ENCODE assay signal across 8 mouse cellular contexts in the genomic region with DNA sequence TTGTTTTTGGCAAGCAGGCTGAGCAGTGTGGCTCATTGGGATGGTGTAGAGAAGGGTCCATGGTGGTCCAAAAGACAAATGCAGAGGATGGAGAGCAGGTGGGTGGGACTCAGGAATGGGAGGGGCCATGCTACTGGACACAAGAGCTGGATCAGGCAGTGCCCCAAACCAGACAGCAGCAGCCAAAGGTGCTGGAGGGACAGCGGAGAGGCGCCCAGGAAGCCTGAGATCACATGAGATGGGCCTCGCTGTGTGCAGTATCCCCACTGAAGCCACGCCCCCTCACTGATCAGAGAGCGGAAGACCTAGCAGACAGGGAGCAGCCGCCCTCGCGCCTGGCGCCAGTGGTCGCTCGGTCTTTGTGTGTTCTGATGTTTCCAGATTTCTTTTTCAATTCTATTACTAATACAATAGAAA. TPM values are rescaled to one million over a fixed set of nuclear protein-coding genes. Genes with fewer than 3 reads are reported as not detected.
DNase-seq lines count a peak whose midpoint lies in the region; ATAC-seq lines count a peak whose summit lies in the region.

No protein-coding gene starts in this region.

- peak overlapping the region; percentile 72 for H3K27ac ChIP-seq in forebrain, embryonic 10.5 days
- H3K27ac ChIP-seq in hindbrain, embryonic 12.5 days: 0 out of 2 replicates have a peak overlapping the region, but pooled peaks have one; percentile 5
- no peak overlapping the region for H3K27ac ChIP-seq in limb, embryonic 15.5 days
- peak overlapping the region; percentile 38 for H3K27ac ChIP-seq in midbrain, embryonic 14.5 days (replicated peaks; ENCODE audit: low read depth, low read length)

- peaks cover 82% of the 10 kb centered on the region for H3K36me3 ChIP-seq in forebrain, embryonic 10.5 days (replicated peaks)
- peaks cover 54% of the 10 kb centered on the region for H3K36me3 ChIP-seq in hindbrain, embryonic 12.5 days
- H3K36me3 ChIP-seq in limb, embryonic 15.5 days: no peaks in the 10 kb centered on the region
- H3K36me3 ChIP-seq in midbrain, embryonic 14.5 days (ENCODE audit: control insufficient read depth, insufficient read depth, low read length): peaks cover 37% of the 10 kb centered on the region

- H3K4me3 ChIP-seq in forebrain, embryonic 10.5 days: peak overlapping the region; percentile 42
- peak overlapping the region; percentile 21 for H3K4me3 ChIP-seq in hindbrain, embryonic 12.5 days
- H3K4me3 ChIP-seq in limb, embryonic 15.5 days: peak overlapping the region; percentile 31
- H3K4me3 ChIP-seq in midbrain, embryonic 14.5 days (replicated peaks; ENCODE audit: low read depth, low read length): 0 out of 2 replicates have a peak overlapping the region, but pooled peaks have one; percentile 5

- peak; percentile 72 for DNase-seq in urinary bladder, postnatal 14 days (ENCODE audit: low spot score)
- DNase-seq in urinary bladder, adult 2 months (ENCODE audit: low spot score): no peak
- no peak for DNase-seq in forebrain, embryonic 10.5 days (ENCODE audit: extremely low spot score, low spot score)
- peak; percentile 73 for DNase-seq in midbrain, embryonic 14.5 days
- peak; percentile 67 for DNase-seq in testis, postnatal 14 days (ENCODE audit: low spot score)
- no peak for DNase-seq in left cerebral cortex, adult 18-20 months (ENCODE audit: low spot score in 2 of 2)

- peaks cover 11% of the 10 kb centered on the region for H3K9me3 ChIP-seq in forebrain, embryonic 10.5 days
- 0 out of 2 replicates have a peak, but pooled peaks cover 4% of the 10 kb centered on the region for H3K9me3 ChIP-seq in hindbrain, embryonic 12.5 days (replicated peaks)
- no peaks in the 10 kb centered on the region for H3K9me3 ChIP-seq in limb, embryonic 15.5 days
- no peaks in the 10 kb centered on the region for H3K9me3 ChIP-seq in midbrain, embryonic 14.5 days (ENCODE audit: control insufficient read depth, low read length)

- peak overlapping the region; percentile 42 for H3K4me2 ChIP-seq in hindbrain, embryonic 12.5 days (replicated peaks)
- peak overlapping the region; percentile 55 for H3K4me2 ChIP-seq in limb, embryonic 15.5 days
- peak overlapping the region; percentile 47 for H3K4me2 ChIP-seq in midbrain, embryonic 14.5 days (ENCODE audit: low read length)

- H3K9ac ChIP-seq in hindbrain, embryonic 12.5 days: no peak overlapping the region
- H3K9ac ChIP-seq in limb, embryonic 15.5 days: no peak overlapping the region; the same call in 1 of the 2 replicates
- H3K9ac ChIP-seq in midbrain, embryonic 14.5 days (replicated peaks; ENCODE audit: low read length): no peak overlapping the region

- peaks cover 30% of the 10 kb centered on the region for H3K4me1 ChIP-seq in forebrain, embryonic 10.5 days
- H3K4me1 ChIP-seq in hindbrain, embryonic 12.5 days: peaks cover 13% of the 10 kb centered on the region
- peaks cover 10% of the 10 kb centered on the region for H3K4me1 ChIP-seq in limb, embryonic 15.5 days
- peaks cover 5% of the 10 kb centered on the region; the same call in 1 of the 2 replicates for H3K4me1 ChIP-seq in midbrain, embryonic 14.5 days (ENCODE audit: control insufficient read depth, insufficient read depth, low read length)

- H3K27me3 ChIP-seq in forebrain, embryonic 10.5 days (ENCODE audit: poor library complexity, severe bottlenecking): no peaks in the 10 kb centered on the region; the same call in 1 of the 2 replicates
- no peaks in the 10 kb centered on the region for H3K27me3 ChIP-seq in hindbrain, embryonic 12.5 days
- H3K27me3 ChIP-seq in limb, embryonic 15.5 days: no peaks in the 10 kb centered on the region
- no peaks in the 10 kb centered on the region for H3K27me3 ChIP-seq in midbrain, embryonic 14.5 days (ENCODE audit: control insufficient read depth, insufficient read depth, low read length)

- ATAC-seq in hindbrain, embryonic 12.5 days (ENCODE audit: low FRiP score): peak; percentile 53
- ATAC-seq in limb, embryonic 15.5 days (ENCODE audit: insufficient number of reproducible peaks, low FRiP score, low TSS enrichment, low read depth): 0 out of 2 replicates have a peak, but pooled peaks have one; percentile 42
- peak; percentile 43; the same call in 1 of the 2 replicates for ATAC-seq in midbrain, embryonic 14.5 days (ENCODE audit: low FRiP score, low TSS enrichment)

- WGBS in forebrain, embryonic 10.5 days: 17% methylated on average over 11 of the region's 11 CpGs
- WGBS in hindbrain, embryonic 12.5 days: 13% methylated on average over 11 of the region's 11 CpGs
- WGBS in limb, embryonic 15.5 days: 20% methylated on average over 11 of the region's 11 CpGs
- WGBS in midbrain, embryonic 14.5 days: 36% methylated on average over 11 of the region's 11 CpGs

RNA-seq across cellular contexts. Expression of gene Ccdc40, which starts 9.9 kb away (rescaled TPM):
- 0.66 and 0.77 TPM in 2 replicates for polyA plus RNA-seq in urinary bladder, adult 2 months (2012; rRNA removed)
- 23.1 and 23.6 TPM in 2 replicates for polyA plus RNA-seq in forebrain, embryonic 10.5 days (2016; fragmentation: Nextera tagmentation; extraction: Ambion mirVana)
- 19.1 and 20.5 TPM in 2 replicates for polyA plus RNA-seq in hindbrain, embryonic 12.5 days (2016; fragmentation: Nextera tagmentation; extraction: Ambion mirVana)
- polyA plus RNA-seq in limb, embryonic 15.5 days (2015; fragmentation: Nextera tagmentation; extraction: Ambion mirVana): 1.9 and 2.2 TPM in 2 replicates
- 12.2 and 13.3 TPM in 2 replicates for polyA plus RNA-seq in midbrain, embryonic 14.5 days (2014; fragmentation: Nextera tagmentation; extraction: Ambion mirVana)
- under 1 TPM; 0.70 to 0.91 TPM for total RNA-seq in left cerebral cortex, adult 18-20 months (2021)

RNA-seq across cellular contexts. Expression of gene Tbc1d16, which starts 10.0 kb away (rescaled TPM):
- 15.8 and 20.8 TPM in 2 replicates for polyA plus RNA-seq in urinary bladder, adult 2 months (2012; rRNA removed)
- polyA plus RNA-seq in forebrain, embryonic 10.5 days (2016; fragmentation: Nextera tagmentation; extraction: Ambion mirVana): 22.5 and 22.7 TPM in 2 replicates
- 34.7 and 36.7 TPM in 2 replicates for polyA plus RNA-seq in hindbrain, embryonic 12.5 days (2016; fragmentation: Nextera tagmentation; extraction: Ambion mirVana)
- polyA plus RNA-seq in limb, embryonic 15.5 days (2015; fragmentation: Nextera tagmentation; extraction: Ambion mirVana): 17.4 and 18.3 TPM in 2 replicates
- 36.1 and 41.1 TPM in 2 replicates for polyA plus RNA-seq in midbrain, embryonic 14.5 days (2014; fragmentation: Nextera tagmentation; extraction: Ambion mirVana)
- total RNA-seq in left cerebral cortex, adult 18-20 months (2021): 10 to 100 TPM; 24.8 to 27.5 TPM

RNA-seq across cellular contexts. Expression of gene Gaa, which starts 29.4 kb away (rescaled TPM):
- 95.0 and 113 TPM in 2 replicates for polyA plus RNA-seq in urinary bladder, adult 2 months (2012; rRNA removed)
- 27.5 and 28.4 TPM in 2 replicates for polyA plus RNA-seq in forebrain, embryonic 10.5 days (2016; fragmentation: Nextera tagmentation; extraction: Ambion mirVana)
- 49.3 and 52.4 TPM in 2 replicates for polyA plus RNA-seq in hindbrain, embryonic 12.5 days (2016; fragmentation: Nextera tagmentation; extraction: Ambion mirVana)
- polyA plus RNA-seq in limb, embryonic 15.5 days (2015; fragmentation: Nextera tagmentation; extraction: Ambion mirVana): 82.0 and 90.8 TPM in 2 replicates
- 58.6 and 67.2 TPM in 2 replicates for polyA plus RNA-seq in midbrain, embryonic 14.5 days (2014; fragmentation: Nextera tagmentation; extraction: Ambion mirVana)
- total RNA-seq in left cerebral cortex, adult 18-20 months (2021): 100 to 1,000 TPM; 242 to 279 TPM

Comparison
In these comparisons a context has a peak if more than half of its experiments do, and no peak if none do; other contexts are left out.
1. DNase-seq: peak in urinary bladder, postnatal 14 days (single experiment), midbrain, embryonic 14.5 days (single experiment) and testis, postnatal 14 days (single experiment); none in urinary bladder, adult 2 months (single experiment), forebrain, embryonic 10.5 days (single experiment) and left cerebral cortex, adult 18-20 months (0 of 2).
2. Peak in every context shown above with its lines, with median percentiles within 50 percentile points of each other: H3K4me3 ChIP-seq, ATAC-seq and H3K4me2 ChIP-seq.